Mouse (Mus musculus) cerebellum, adult 11-12 months (tissue): ENCODE results near the gene Il22ra1.
"Not testable (repeated sequence)": the region's sequence is repeated elsewhere in the genome, so short reads cannot be mapped to it uniquely, and the experiment has no call there.

Experiments used
- DNase-seq: peaks from one replicate; pipeline ENCODE4 v3.0.0; 2022

Gene Il22ra1

DNA sequence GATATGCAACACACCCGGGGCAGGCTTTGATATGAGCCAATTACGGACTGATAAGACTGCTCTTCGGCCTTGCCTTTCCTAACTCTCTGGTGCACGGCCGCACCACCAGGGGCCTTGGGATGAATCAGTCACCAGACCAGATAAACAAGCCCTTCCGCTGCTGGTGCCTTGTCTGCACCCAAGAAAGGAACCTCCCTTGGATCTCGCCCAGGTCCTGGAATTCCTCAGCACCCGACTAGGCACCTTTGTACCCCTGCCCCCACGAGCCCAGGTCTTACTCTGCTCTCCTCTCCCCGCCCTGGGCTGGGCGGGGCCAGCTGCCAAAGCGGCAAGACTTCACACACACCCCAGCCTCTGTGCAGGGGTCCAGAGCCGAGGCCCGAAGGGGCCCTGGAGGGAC, at the start of gene Il22ra1:
TSS of gene Il22ra1 (plus strand) at position 356 of the 400 bp plus-strand sequence.
- DNase-seq, result no peak

DNA sequence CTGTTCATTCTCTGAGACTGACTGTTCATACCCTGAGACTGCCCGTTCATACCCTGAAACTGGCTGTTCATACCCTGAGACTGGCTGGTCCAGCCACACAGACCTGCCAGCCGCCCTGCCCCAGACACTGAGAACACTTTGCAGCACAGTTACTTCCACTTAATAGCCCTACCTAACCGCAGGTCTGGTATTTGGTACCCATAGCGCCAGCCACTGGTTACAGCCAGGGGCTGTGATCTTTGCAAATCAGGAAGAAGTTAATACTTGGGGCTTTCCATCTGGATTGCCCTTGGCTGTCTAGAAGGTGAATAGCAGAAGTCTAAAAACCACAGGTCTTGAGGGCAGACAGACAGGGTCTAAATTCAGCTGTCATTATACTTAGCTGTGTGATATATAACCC, 48.7 kb upstream of the Il22ra1 start:
- no peak for DNase-seq

DNA sequence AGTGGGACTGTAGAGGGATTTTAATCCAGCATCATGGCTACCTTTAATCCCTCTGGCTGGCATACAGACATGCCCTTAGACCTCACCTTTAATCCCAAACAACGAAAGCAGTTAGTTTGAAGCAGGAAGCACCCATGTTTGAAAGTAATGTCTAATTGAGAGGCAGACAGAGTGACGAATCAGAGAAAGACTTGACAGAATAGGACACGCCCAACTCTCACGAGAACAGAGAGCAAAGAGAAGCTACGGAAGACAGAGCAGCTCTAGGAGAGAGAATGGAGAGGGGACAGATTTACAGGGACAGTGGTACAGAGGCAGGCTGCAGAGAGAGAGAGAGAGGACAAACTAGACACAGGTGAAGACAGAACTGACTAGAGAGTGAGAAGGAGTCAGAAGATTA, 46.2 kb upstream of the Il22ra1 start:
- DNase-seq, result no peak

DNA sequence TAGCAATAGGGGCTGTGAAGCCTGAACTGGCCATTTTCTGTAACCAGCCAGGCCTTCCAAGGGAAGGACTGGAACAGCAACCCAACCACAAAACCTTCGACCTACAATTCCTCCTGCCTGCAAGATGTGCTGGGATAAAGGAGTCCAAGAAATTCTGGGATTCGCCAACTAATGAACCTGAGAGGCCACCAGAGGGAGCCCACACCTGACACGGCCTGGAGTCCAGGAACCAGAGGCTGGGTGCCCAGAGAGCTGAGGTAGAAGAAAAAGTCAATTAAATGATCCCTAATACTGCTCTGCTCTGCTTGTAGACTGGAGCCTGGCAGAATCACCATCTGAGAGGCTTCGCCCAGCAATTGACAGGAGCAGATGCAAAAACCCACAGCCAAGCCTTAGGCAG, 44.4 kb upstream of the Il22ra1 start:
- DNase-seq, result no peak

DNA sequence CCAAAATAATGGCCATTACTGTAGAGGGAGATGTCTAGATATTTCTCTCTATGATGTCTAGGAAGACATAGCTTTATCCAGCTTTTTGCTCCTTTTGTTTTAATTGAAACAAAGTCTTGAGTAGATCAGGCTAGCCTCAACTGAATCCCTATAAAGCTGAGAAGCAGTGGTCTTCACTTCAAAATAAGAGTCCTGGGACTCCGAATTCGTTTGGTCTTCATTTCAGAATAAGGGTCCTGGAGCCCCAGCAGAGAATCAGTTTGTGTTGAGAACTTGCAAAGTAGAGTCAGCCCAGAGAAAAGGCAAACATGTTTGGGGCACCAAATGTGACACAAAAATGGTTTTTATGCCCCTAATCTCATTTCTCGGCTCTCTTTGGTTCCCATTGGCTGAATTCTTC, 43.2 kb upstream of the Il22ra1 start:
- no peak for DNase-seq

DNA sequence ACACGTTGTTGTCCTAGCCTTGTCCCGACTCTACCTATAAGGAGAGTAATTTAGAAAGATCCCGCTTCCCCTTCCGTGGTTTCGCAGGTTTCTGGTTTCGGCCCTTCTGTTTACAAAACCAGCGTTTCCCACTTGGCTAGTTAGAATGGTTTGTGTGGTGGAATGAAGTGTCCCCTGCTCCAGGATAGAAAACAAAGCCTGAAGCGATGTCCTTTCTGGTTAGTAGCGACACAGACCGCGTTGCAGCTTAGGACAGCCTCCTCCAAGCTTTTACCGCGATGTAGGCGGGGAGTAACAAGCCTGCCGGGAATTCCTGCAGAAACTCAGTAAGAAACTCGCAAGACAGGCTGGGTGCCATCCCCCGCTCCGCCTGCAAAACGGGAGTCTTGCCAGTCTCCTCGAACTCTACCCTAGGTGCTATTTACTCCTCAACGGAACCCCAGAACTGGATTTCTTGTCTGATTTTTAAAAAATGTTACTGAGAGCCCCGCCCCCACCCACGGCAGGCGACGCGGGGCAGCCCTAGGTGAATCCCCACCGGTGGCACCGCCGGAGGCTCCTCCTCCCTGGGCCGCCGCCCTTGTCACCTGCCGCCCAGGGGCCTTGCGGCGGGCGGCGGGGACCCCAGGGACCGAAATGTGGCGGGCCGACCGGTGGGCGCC, 41.9 kb upstream of the Il22ra1 start, which contains the start of gene Ifnlr1:
TSS of gene Ifnlr1 (plus strand) at position 382 of the 662 bp plus-strand sequence.
- no peak for DNase-seq

DNA sequence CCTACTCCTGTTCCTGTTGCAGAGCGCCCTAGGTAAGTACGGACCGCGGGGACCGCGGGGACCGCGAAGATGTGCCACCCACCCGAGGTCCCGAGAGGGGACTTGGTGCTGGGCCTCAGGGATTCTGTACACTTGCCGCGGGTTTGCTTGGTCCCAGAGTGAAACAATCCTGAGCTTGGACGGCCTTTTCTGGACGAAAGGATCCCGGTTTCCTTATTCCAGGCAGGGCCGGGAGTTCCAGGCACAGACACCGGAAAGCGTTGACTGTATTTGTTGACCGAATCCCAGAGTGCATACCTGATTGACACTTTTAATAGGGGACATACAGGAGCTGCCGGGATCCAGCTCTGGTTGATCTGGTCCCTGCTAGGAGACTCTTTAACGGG, 41.4 kb upstream of the Il22ra1 start:
- DNase-seq, result no peak

DNA sequence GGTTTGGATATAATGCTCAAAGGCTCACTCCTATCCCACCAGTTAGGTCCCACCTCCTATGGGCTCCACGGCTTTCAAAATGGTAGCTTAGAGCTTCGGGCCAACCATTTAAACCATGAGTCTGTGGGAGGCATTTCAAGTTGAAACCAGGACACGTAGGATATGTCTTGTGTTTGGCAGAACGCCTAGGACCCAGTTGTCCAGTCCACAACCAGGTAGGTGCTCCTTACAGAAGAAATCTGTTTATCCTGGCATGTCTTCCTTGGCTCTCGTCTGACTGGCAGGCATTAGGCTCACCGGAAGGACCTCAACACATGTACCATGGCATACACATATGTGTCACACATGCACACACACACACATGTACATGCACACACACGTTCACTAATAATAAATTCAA, 38.2 kb upstream of the Il22ra1 start:
- DNase-seq, result no peak

DNA sequence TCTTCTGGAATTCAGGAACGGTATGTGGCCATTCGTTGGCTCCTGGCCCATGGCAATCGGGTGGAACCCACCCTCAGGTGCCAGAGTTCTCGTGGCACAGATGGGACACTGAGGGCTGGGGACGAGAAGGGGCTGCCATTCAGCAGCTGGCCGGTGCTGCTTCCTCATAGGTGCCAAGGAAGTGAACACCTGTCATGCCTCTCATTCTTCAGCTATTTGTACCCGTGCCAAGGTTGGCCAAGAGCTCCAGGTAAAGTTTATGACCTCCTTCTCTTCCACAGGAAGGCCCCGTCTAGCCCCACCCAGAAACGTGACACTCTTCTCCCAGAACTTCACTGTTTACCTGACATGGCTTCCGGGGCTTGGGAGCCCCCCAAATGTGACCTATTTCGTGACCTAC, 37.7 kb upstream of the Il22ra1 start:
- DNase-seq, result no peak

DNA sequence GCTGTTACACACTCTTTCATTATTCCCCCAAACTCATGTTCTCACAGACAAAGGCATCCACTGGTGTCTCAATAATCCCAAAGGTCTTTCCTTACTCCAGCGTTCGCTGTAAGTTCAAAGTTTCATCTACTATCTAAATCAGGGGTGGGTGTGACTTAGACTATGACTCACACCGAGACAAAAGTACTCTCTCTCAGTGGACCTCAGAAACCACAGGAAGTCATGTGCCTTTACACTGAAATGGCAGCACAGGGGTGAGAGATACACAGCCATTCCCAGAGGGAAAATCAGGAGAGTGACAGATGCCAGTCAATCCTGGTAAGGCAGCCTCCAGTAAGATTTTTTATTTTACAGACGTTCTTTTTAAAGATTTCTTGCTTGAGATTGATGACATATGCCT, 35.1 kb upstream of the Il22ra1 start:
- no peak for DNase-seq

DNA sequence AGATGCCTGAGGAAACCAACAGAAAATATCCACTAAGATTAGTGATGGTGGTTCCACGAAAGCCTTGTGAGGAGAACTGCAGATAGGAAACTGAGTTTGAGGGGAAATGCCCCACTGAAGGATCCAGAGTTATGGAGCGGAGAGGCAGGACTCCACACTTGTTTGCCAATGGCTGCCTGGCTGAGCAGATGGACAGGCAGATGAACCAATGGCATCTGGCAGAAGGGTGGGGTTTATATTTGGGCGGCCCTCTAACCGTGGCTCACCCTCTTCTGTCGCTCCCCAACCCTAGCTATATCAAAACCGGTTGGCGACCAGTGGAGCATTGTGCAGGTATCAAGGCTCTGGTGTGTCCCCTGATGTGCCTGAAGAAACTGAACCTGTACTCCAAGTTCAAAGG, 29.5 kb upstream of the Il22ra1 start:
- DNase-seq, result no peak

DNA sequence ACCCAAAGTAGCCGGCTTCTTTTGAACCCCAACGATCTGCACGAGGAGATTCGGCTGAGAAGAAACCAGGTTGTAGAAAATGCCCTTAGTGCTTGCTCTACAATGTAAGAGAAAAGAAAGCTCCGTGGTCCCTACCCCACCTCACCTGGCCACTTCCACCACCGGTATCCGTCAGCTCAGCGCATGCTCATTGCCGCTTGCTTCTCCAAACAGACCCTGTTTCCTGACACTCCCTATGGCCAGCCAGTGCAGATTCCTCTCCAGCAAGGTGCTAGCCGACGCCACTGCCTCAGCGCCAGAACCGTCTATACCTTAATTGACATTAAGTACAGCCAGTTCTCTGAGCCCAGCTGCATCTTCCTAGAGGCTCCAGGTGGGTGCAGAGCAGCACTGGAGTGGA, 24.5 kb upstream of the Il22ra1 start:
- DNase-seq, result no peak

DNA sequence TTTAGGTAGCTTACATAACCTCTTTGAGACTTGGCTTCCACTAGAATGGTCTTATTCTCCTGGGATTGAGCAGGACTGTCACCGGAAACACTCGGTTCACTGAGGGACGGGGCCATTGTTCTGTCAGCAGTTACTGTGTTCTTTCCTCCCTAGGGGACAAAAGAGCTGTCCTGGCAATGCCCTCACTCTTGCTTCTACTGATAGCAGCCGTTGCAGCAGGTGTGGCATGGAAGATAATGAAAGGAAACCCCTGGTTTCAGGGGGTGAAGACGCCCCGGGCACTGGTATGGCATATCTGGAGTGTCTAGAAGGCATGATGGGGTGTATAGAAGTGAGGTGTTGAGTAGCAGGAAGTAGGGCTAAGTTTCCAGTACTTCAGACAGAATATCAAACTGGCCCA, 24.0 kb upstream of the Il22ra1 start:
- no peak for DNase-seq

DNA sequence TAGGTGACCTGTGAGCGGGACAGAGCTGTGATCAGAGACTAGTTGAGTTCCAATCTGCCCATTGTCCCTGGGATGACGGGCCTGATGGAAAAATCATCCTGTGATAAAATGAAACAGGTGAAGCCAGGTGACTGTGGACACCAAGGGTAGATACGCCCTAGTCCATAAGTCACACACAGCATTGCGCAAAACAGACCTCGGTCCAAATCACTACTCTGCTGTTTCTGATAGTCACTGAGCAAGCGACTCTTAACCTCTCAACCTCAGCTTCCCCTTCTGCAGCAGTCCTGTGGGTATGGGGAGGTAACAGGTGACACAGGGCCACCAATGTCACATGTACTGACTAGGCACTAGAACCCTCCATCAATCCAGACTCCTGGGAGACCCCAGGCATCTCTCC, 21.9 kb upstream of the Il22ra1 start:
- DNase-seq, result no peak

DNA sequence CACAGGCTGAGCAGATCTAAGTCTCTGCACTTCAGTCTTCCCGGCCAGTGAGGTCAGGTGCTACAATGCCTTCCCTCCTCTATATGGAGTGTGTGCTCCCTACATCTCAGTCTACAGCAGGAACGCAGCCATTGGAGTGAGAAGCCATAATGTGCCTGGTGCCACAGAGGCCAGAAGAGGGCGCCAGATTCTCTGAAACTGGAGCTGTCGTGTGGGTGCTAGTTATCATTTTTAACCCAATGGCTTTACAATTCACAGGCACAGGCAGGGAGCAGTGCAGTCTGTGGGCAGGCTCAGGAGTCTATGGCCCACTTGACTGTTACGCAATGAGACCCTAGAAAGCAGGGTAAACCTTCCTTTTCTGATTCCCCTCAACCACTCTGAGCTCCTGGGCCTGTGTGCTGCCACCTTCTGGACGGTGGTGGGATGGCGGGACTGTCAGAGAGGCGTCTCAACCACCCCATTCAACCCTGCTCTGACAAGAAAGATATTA, 18.9 kb upstream of the Il22ra1 start:
- peak; percentile 27 for DNase-seq

DNA sequence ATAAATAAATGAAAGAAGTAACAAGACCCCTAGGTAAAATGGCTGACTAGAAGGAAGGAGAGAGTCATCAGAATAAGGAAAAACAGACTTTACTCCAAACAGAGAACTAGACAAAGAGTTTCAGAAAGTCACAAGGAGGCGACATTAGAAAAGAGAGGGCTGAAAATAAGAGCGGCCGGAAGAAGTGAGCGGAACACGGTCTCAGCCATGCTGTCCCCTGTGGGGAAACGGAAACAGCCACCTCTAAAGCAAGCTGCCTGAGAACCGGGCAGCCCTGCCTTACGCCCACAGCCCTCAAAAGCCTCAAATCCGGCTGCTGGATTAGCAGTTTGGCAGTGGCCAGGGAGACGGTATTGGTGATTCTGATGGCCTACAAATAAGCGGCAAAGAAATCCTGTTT, 18.4 kb upstream of the Il22ra1 start:
- no peak for DNase-seq

DNA sequence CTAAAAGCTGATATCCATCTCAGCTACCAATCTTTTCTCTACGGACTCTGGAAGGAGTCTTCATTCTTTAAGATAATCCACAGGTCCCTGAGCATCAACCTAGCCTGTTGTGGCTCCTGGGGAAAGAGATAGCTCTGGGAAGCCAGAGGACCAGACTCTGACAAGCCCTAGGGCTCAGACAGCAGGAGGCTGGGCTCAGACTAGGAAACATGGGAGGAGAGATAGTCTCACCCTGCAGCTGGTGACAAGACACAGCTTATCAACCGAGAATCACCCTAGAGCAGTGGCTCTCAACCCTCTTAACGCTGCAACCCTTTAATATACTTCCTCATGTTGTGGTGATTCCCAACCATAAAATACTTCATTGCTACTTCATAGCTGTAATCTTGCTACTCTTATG, 17.6 kb upstream of the Il22ra1 start:
- DNase-seq, result no peak

DNA sequence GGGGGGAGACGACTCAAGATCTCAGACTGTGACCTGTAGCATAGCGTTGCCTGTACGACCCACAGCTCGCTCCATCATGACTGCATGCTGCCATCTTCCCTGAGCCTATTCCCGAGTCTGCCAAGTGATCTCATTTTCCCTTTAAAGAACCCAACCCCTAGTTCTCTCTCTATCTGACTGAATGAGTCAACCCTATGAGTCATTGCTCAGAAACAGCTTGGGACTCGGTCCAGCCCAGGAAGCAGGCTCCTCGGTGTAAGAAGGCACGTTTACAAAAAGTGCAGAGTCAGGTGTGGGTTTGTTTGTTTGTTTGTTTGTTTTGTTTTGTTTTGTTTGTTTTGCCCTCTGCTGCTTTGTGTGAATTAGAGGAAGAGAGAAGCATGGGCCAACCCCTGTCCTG, 13.2 kb upstream of the Il22ra1 start:
- no peak for DNase-seq

DNA sequence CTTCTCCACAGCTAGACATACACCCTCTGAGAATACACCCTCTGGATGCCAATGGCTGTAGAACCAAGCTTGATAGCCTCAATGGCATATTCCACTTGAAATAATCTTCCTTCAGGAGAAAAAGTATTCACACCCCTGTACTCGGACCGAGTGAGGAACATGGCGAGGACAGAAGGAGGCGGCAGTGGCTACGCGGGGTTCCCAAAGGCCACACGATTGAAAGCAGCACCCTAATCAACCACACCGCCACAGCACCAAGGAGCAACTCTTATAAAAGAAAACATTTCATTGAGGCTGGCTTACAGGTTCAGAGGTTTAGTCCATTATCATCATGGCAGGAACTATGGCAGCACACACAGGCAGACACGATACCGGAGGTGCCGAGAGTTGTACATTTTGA, 11.5 kb upstream of the Il22ra1 start:
- not testable (repeated sequence) for DNase-seq

DNA sequence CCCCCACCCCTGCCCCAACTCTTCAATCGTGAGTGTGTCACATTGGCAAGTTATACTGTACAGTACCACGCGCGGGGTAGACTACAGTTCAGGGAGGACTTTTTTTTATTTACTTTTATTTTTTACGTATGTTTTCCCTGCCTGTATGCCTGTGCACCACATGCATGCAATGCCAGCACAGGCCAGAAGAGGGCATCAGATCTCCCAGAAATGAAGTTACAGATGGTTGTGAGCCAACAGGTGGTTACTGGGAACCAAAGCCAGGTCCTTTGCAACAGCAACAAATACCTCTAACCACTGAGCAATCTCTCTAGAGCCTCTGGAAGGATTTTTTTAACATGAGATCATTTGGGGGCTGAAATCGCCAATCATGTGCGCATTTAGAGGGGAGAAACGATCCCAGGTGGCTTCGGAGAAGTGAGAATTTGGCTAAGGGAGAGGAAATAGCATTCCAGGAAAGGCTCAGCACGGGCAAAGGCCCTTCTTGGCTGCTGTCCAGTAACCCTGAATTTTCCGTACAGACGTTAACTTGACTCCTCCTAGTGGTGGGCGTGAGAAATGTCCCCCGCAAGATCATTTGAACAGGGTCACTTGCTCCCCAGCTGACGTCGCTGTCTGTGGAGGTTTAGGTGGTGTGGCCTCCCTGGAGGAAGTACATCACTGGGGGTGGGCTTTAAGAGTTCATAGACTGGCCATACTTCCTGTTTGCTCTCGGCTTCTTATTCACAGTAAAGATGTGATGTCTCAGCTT, 5.3 kb upstream of the Il22ra1 start:
- no peak for DNase-seq

DNA sequence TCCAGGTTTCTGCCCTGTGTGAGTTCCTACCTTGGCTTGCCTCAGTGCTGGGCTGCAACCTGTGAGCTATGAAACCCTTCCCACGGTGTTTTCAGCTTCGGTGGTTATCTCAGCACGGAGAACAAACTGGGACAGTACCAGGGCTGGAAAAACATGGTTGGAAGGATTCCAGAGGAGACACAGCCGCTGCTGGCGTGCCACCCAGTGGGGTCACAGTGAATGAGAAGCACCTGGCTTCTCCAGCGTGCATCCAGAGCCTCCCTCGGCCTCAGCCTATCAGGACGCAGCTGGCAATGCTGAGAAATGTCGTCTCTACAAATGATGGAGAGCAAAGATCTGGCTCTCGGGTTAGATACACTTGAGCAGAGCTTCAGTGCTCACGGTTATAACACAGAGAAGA, 1.6 kb upstream of the Il22ra1 start:
- DNase-seq, result peak; percentile 9

DNA sequence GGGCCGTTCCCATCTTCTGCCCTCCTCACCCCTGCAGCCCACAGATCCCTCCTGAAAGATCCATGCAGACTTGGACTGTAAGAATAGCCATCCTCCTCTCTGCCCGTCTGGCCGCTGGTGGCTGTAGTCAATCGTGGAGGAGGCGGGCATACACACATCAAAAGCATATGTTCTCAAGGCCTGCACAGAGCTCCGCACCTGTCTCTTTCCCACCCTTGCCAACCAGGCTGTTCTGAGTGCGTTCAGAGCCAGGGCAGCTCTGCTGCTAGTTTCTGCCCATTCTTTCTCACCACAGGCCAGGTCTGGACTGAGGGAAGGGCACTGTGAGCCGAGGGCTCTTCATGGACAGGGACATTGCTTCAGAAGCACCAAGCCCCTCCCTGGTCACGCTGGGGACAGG, 2.2 kb downstream of the Il22ra1 start:
- DNase-seq, result peak; percentile 61

DNA sequence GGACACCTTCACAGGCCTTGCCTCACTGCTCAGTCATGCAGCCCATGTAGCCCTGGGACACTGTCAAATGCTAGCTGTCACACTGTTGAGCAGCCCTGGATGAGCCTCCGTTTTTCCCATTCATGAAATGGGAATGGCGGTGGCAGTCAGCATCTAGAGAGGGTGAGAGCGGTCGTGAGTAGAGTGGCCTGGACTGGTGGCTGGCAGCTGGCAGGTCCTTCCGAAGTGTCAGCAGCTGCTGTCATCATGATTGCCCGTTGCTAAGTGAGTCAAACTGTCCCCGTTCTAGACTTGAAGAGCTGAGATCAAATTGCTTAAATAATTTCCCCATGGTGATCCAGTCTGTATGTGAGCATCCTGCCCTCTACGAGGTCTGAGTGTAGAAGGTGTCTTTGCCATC, 3.0 kb downstream of the Il22ra1 start:
- no peak for DNase-seq

DNA sequence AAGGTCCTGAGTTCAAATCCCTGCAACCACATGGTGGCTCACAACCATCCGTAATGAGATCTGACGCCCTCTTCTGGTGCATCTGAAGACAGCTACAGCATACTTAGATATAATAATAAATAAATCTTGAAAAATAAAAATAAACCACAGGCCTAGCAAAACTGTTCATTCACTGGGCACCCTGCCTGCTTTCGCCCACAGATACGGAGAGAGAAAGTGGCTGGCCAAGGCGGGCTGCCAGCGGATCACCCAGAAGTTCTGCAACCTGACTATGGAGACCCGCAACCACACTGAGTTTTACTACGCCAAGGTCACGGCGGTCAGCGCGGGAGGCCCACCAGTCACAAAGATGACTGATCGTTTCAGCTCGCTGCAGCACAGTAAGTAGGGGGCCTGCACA, 5.9 kb downstream of the Il22ra1 start:
- no peak for DNase-seq

DNA sequence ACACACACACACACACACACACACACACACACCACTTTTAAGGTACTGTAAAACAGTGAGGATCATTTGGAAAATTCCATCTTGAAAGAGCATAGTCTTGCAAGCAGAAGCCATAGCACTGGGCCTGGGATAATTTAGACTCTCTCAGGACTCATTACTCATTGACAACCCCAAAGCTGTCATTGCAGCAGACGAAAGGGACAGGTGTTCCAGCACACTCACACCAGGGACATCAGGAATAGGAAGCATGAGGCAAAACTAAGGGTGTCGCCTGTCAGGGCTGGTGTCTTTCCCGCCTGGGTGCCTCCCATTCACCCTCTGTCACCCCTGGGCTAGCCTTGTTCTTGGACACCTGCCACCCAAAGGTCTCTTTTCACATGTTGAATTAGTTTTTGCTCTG, 8.9 kb downstream of the Il22ra1 start:
- no peak for DNase-seq
